Mouse (Mus musculus): Measurements from ENCODE around the gene Tcf20. TPM values are rescaled to one million over a fixed set of nuclear protein-coding genes. Genes with fewer than 3 reads are reported as not detected.

Gene Tcf20
- polyA plus RNA-seq, 1 experiment: 11.1 TPM

DNA sequence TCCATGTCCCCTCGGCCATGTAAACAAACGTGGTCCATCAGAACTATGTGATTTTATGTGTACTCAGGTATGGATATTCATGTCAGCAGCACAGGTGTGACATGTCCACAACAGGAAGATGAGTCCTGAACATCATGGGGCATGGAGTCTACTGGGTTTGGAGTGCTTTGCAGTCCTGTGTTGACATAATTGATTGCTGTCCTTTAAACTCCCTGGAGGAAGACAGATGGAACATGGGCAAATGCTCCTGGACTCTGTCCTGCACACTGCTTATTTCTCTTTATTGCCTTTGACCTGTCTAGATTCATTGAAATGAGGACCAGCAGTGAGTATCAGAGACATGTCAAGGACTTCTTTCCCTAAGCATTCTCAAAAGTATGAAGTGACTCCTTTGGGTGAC is 221.7 kb downstream of the Tcf20 start:
- H3K4me2 ChIP-seq (ENCODE audit: low read depth): no peak overlapping the region

DNA sequence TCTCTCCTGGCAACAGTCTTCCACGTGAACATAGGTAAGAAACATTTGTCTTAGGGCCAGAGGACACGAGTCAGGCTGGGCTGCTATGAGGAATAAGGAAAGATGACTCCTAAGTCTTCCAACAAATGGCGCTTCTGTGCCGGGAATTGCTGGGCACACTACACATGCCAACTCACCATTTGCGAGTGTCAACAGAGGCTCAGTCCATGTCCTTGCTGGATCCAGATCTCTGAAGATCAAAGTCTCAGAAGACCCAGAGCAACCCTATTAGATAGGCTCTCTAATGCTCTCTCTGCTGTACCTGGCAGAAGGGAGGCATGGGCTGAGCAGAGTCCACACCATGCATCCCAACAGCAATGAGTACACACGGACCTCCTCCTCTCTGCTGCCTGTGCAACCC is 222.8 kb downstream of the Tcf20 start:
- TF ChIP-seq CEBPB (IDR thresholded peaks at IDR 0.05; ENCODE audit: insufficient read depth, poor library complexity, severe bottlenecking) (no peak), SRF (IDR thresholded peaks at IDR 0.05; ENCODE audit: control insufficient read depth, insufficient read length, low read depth) (no peak), MYOG (IDR thresholded peaks at IDR 0.05; ENCODE audit: control insufficient read depth in 1 of 3, insufficient read depth in 1 of 3, insufficient read length in 2 of 3, low read depth in 2 of 3) (no peak), MAX (IDR thresholded peaks at IDR 0.05; ENCODE audit: low read depth) (no peak), POLR2AphosphoS2 (IDR thresholded peaks at IDR 0.05; ENCODE audit: insufficient read length, low read depth) (no peak), MYOD1 (IDR thresholded peaks at IDR 0.05; ENCODE audit: control insufficient read depth in 1 of 3, insufficient read length in 2 of 3, low read depth in 2 of 3) (no peak), E2F4 (IDR thresholded peaks at IDR 0.05; ENCODE audit: insufficient read depth) (no peak), REST (IDR thresholded peaks at IDR 0.05; ENCODE audit: insufficient read depth, insufficient read length) (no peak), USF1 (IDR thresholded peaks at IDR 0.05; ENCODE audit: low read depth) (no peak), POLR2A (IDR thresholded peaks at IDR 0.05; ENCODE audit: insufficient read length, low read depth) (no peak), TCF3 (IDR thresholded peaks at IDR 0.05; ENCODE audit: insufficient read length, low read depth) (no peak), TCF12 (IDR thresholded peaks at IDR 0.05; ENCODE audit: insufficient read depth, poor library complexity, severe bottlenecking) (no peak)
- no peak overlapping the region for H3K4me3 ChIP-seq

More for the DNA sequence above, 221.7 kb downstream of the Tcf20 start:
- no peak for TF ChIP-seq MYOD1 (IDR thresholded peaks at IDR 0.05; ENCODE audit: control insufficient read depth in 1 of 3, insufficient read length in 2 of 3, low read depth in 2 of 3)
- TF ChIP-seq E2F4 (IDR thresholded peaks at IDR 0.05; ENCODE audit: insufficient read depth): no peak
- no peak for TF ChIP-seq MAX (IDR thresholded peaks at IDR 0.05; ENCODE audit: low read depth)
- no peak for TF ChIP-seq TCF12 (IDR thresholded peaks at IDR 0.05; ENCODE audit: insufficient read depth, poor library complexity, severe bottlenecking)
- no peak for TF ChIP-seq USF1 (IDR thresholded peaks at IDR 0.05; ENCODE audit: low read depth)
- TF ChIP-seq POLR2A (IDR thresholded peaks at IDR 0.05; ENCODE audit: insufficient read length, low read depth): no peak
- TF ChIP-seq CEBPB (IDR thresholded peaks at IDR 0.05; ENCODE audit: insufficient read depth, poor library complexity, severe bottlenecking): no peak
- no peak for TF ChIP-seq POLR2AphosphoS2 (IDR thresholded peaks at IDR 0.05; ENCODE audit: insufficient read length, low read depth)
- no peak for TF ChIP-seq MYOG (IDR thresholded peaks at IDR 0.05; ENCODE audit: control insufficient read depth in 1 of 3, insufficient read depth in 1 of 3, insufficient read length in 2 of 3, low read depth in 2 of 3)
- TF ChIP-seq TCF3 (IDR thresholded peaks at IDR 0.05; ENCODE audit: insufficient read length, low read depth): no peak
- TF ChIP-seq SRF (IDR thresholded peaks at IDR 0.05; ENCODE audit: control insufficient read depth, insufficient read length, low read depth): no peak
- TF ChIP-seq REST (IDR thresholded peaks at IDR 0.05; ENCODE audit: insufficient read depth, insufficient read length): no peak
- Histone ChIP-seq H3K4me3 (no peak overlapping the region), H3K79me2 (ENCODE audit: control insufficient read depth, insufficient read depth) (no peaks in the 10 kb centered on the region), H3ac (ENCODE audit: control insufficient read depth, insufficient read length) (no peak overlapping the region), H3K27me3 (ENCODE audit: control insufficient read depth, insufficient read depth, insufficient read length) (no peaks in the 10 kb centered on the region), H3K36me3 (ENCODE audit: control insufficient read depth, insufficient read depth) (no peaks in the 10 kb centered on the region)

DNA sequence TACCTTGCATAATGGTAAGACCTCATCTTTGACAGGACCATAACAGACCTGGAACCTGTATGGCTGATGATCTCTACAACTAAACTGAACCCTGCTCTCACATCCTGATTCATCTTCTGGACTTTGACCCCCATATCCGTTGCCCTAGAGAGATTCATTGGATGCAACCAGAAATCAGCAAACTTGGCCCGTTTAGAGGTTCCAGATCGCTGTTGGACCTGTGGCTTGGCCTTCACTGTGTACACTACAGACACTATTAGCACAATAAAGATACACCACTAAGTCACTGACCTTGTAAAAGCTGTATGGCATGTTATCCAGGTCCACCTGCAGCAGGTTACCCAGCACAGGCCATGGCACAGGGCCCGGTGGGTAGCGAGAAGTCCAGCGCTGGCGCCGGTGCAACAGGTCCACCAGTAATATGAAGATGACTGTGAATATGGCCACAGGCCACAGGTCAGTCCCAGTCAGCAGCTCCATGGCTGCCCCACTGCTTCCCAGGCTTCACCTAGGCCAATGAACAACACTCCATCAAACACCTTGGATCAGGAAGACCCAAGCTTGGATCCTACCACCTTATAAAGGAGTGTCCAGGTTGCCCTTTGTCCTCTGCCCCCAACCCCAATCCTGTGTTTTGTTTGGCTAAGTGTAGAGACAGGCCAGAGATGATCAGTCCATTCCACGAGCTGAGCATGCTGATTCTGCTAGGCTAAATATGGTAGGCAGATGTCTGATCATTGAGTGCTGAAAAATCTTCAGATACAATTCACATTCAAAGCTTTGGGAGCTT is 223.8 kb downstream of the Tcf20 start, which contains the start of gene Cyp2d40:
Gene Cyp2d40 (minus strand): TSS at position 553 of the 790 bp plus-strand sequence.
- TF ChIP-seq POLR2A (IDR thresholded peaks at IDR 0.05; ENCODE audit: insufficient read length, low read depth) (no peak), E2F4 (IDR thresholded peaks at IDR 0.05; ENCODE audit: insufficient read depth) (no peak), MAX (IDR thresholded peaks at IDR 0.05; ENCODE audit: low read depth) (no peak), POLR2AphosphoS2 (IDR thresholded peaks at IDR 0.05; ENCODE audit: insufficient read length, low read depth) (no peak), CEBPB (IDR thresholded peaks at IDR 0.05; ENCODE audit: insufficient read depth, poor library complexity, severe bottlenecking) (no peak), TCF3 (IDR thresholded peaks at IDR 0.05; ENCODE audit: insufficient read length, low read depth) (no peak), SRF (IDR thresholded peaks at IDR 0.05; ENCODE audit: control insufficient read depth, insufficient read length, low read depth) (no peak), MYOD1 (IDR thresholded peaks at IDR 0.05; ENCODE audit: control insufficient read depth in 1 of 3, insufficient read length in 2 of 3, low read depth in 2 of 3) (no peak), REST (IDR thresholded peaks at IDR 0.05; ENCODE audit: insufficient read depth, insufficient read length) (no peak), TCF12 (IDR thresholded peaks at IDR 0.05; ENCODE audit: insufficient read depth, poor library complexity, severe bottlenecking) (no peak), USF1 (IDR thresholded peaks at IDR 0.05; ENCODE audit: low read depth) (no peak), MYOG (IDR thresholded peaks at IDR 0.05; ENCODE audit: control insufficient read depth in 1 of 3, insufficient read depth in 1 of 3, insufficient read length in 2 of 3, low read depth in 2 of 3) (no peak)
- Histone ChIP-seq H3ac (ENCODE audit: control insufficient read depth, insufficient read length) (no peak within 1 kb of the TSS), H3K27me3 (ENCODE audit: control insufficient read depth, insufficient read depth, insufficient read length) (no peaks in the 10 kb centered on the region), H3K4me3 (no peak within 1 kb of the TSS), H3K4me2 (ENCODE audit: low read depth) (no peak within 1 kb of the TSS), H3K79me2 (ENCODE audit: control insufficient read depth, insufficient read depth) (no peaks in the 10 kb centered on the region), H3K36me3 (ENCODE audit: control insufficient read depth, insufficient read depth) (no peaks in the 10 kb centered on the region)

More for the DNA sequence above, 222.8 kb downstream of the Tcf20 start:
- Histone ChIP-seq H3K27me3 (ENCODE audit: control insufficient read depth, insufficient read depth, insufficient read length) (no peaks in the 10 kb centered on the region), H3K4me2 (ENCODE audit: low read depth) (no peak overlapping the region), H3ac (ENCODE audit: control insufficient read depth, insufficient read length) (no peak overlapping the region), H3K79me2 (ENCODE audit: control insufficient read depth, insufficient read depth) (no peaks in the 10 kb centered on the region), H3K36me3 (ENCODE audit: control insufficient read depth, insufficient read depth) (no peaks in the 10 kb centered on the region)

Other genes starting within 250 kb of the Tcf20 start
- gene Cyp2d40, start 223.7 kb downstream of the Tcf20 start, polyA plus RNA-seq (2012; fragmentation: generic; extraction: Trizol): not detected
- gene Cyp2d26, start 193.6 kb downstream of the Tcf20 start, polyA plus RNA-seq (2012; fragmentation: generic; extraction: Trizol): not detected
- not detected for gene Nfam1, start 45.4 kb upstream of the Tcf20 start, polyA plus RNA-seq (2012; fragmentation: generic; extraction: Trizol)
- gene Serhl, start 101.6 kb upstream of the Tcf20 start, polyA plus RNA-seq (2012; fragmentation: generic; extraction: Trizol): 33.7 TPM
- gene Rrp7a, start 134.9 kb upstream of the Tcf20 start, polyA plus RNA-seq (2012; fragmentation: generic; extraction: Trizol): 172 TPM
- gene Poldip3, start 161.5 kb upstream of the Tcf20 start, polyA plus RNA-seq (2012; fragmentation: generic; extraction: Trizol): 85.9 TPM
- 707 TPM for gene Cyb5r3, start 184.7 kb upstream of the Tcf20 start, polyA plus RNA-seq (2012; fragmentation: generic; extraction: Trizol)

All from myocyte (in vitro differentiated cells).